In genomic region chr6:50009339-50009738, GRCm38 (mm10) we compare ENCODE assay signal across 11 mouse cellular contexts.
A peak's percentile ranks its signal among the peaks of the same experiment; 100 is the strongest.
DNase-seq lines count a peak whose midpoint lies in the region; ATAC-seq and TF ChIP-seq lines count a peak whose summit lies in the region.
"Had no signal": no experiment of that assay in that cellular context is flagged by ENCODE, and none has a peak within 500 bp of the region (broad histone marks: within the 10 kb centered on the region; RNA-seq: fewer than 3 reads in every experiment).

No protein-coding gene starts in this region.

- no peaks in the 10 kb centered on the region for H3K36me3 ChIP-seq in heart, embryonic 14.5 days (ENCODE audit: control insufficient read depth, insufficient read depth, low read length)
- no peaks in the 10 kb centered on the region for H3K36me3 ChIP-seq in heart, adult 2 months (ENCODE audit: control insufficient read depth, insufficient read depth, low read length)
- no peaks in the 10 kb centered on the region for H3K36me3 ChIP-seq in kidney, postnatal 0 days (ENCODE audit: insufficient read depth, low read length)

- no peaks in the 10 kb centered on the region for H3K79me2 ChIP-seq in heart, adult 2 months (replicated peaks; ENCODE audit: control insufficient read depth, insufficient read depth, low read length)

- no peaks in the 10 kb centered on the region for H3K9me3 ChIP-seq in heart, embryonic 14.5 days (ENCODE audit: control insufficient read depth, low read length)
- no peaks in the 10 kb centered on the region for H3K9me3 ChIP-seq in kidney, postnatal 0 days (replicated peaks; ENCODE audit: low read length)

- H3K4me2 ChIP-seq in heart, embryonic 14.5 days (ENCODE audit: low read length), result no peak overlapping the region
- no peak overlapping the region for H3K4me2 ChIP-seq in kidney, postnatal 0 days (ENCODE audit: low read length)

- no peak for ATAC-seq in heart, embryonic 14.5 days (ENCODE audit: insufficient number of reproducible peaks, insufficient read depth, low FRiP score, low read depth)
- no peak for ATAC-seq in kidney, postnatal 0 days (replicated peaks; ENCODE audit: low FRiP score, low read depth)
- ATAC-seq: midbrain, embryonic 16.5 days had no signal

- intact Hi-C loops in heart, adult 2 months (cut with DNase I), result no loop called here

- H3K4me3 ChIP-seq in heart, embryonic 14.5 days (ENCODE audit: control insufficient read depth in 1 of 2, insufficient read depth in 1 of 2, low read depth in 1 of 2, low read length in 2 of 2), result no peak overlapping the region
- H3K4me3 ChIP-seq in heart, adult 2 months, result no peak overlapping the region
- no peak overlapping the region for H3K4me3 ChIP-seq in bone marrow, adult 2 months (replicated peaks; ENCODE audit: control insufficient read depth, low read depth, low read length)
- H3K4me3 ChIP-seq in kidney, postnatal 0 days (replicated peaks; ENCODE audit: low read depth, low read length), result no peak overlapping the region

- no peak overlapping the region for H3K9ac ChIP-seq in heart, embryonic 14.5 days (ENCODE audit: low read length)
- H3K9ac ChIP-seq in heart, adult 2 months (ENCODE audit: low read depth, low read length), result no peak overlapping the region
- H3K9ac ChIP-seq in kidney, postnatal 0 days (ENCODE audit: low read depth, low read length), result no peak overlapping the region

- TF ChIP-seq CTCF in heart, adult 2 months (IDR thresholded peaks at IDR 0.05), result no peak
- no peak for TF ChIP-seq CTCF in bone marrow, adult 2 months (IDR thresholded peaks at IDR 0.05; ENCODE audit: control insufficient read depth, insufficient read depth, low read length)
- no peak for TF ChIP-seq CTCF in kidney, postnatal 0 days (IDR thresholded peaks at IDR 0.05; ENCODE audit: low read depth)

- no peak for DNase-seq in heart, adult 2 months
- DNase-seq in kidney, postnatal 0 days (ENCODE audit: low spot score), result no peak
- peak; percentile 3 for DNase-seq in skeletal muscle tissue, adult 2 months (ENCODE audit: low read depth, low spot score)
- DNase-seq in adrenal gland, adult 8-10 months, result no peak
- DNase-seq in retina, embryonic 14.5 days (ENCODE audit: low spot score), result no peak
- no peak for DNase-seq in frontal cortex, postnatal 10 days (ENCODE audit: low spot score in 2 of 2)
- DNase-seq: adrenal gland, postnatal 14 days; right cerebral cortex, postnatal 25 days had no signal

- no peaks in the 10 kb centered on the region for H3K27me3 ChIP-seq in heart, embryonic 14.5 days (ENCODE audit: control insufficient read depth, insufficient read depth, low read length)
- no peaks in the 10 kb centered on the region for H3K27me3 ChIP-seq in heart, adult 2 months (ENCODE audit: control insufficient read depth, insufficient read depth, low read length)
- H3K27me3 ChIP-seq in kidney, postnatal 0 days (ENCODE audit: insufficient read depth, low read length), result no peaks in the 10 kb centered on the region

- WGBS in heart, embryonic 14.5 days, result 40% methylated on average over 7 of the region's 7 CpGs
- WGBS in heart, adult 2 months, result 60% methylated on average over 7 of the region's 7 CpGs
- WGBS in bone marrow, adult 2 months, result 6% methylated on average over 7 of the region's 7 CpGs
- 41% methylated on average over 7 of the region's 7 CpGs for WGBS in kidney, postnatal 0 days

- TF ChIP-seq EP300 in heart, adult 2 months (IDR thresholded peaks at IDR 0.05; ENCODE audit: insufficient read depth, low read depth, low read length), result no peak

- peaks cover 10 to 11% of the 10 kb centered on the region in 2 experiments for H3K4me1 ChIP-seq in heart, embryonic 14.5 days (ENCODE audit: control insufficient read depth in 2 of 2, insufficient read depth in 2 of 2, low read length in 2 of 2)
- no peaks in the 10 kb centered on the region for H3K4me1 ChIP-seq in heart, adult 2 months (ENCODE audit: control insufficient read depth, insufficient read depth, low read length)
- no peaks in the 10 kb centered on the region for H3K4me1 ChIP-seq in bone marrow, adult 2 months (ENCODE audit: control insufficient read depth, insufficient read depth, low read length)
- H3K4me1 ChIP-seq in kidney, postnatal 0 days (replicated peaks; ENCODE audit: insufficient read depth, low read length), result 0 out of 2 replicates have a peak, but pooled peaks cover 6% of the 10 kb centered on the region

- H3K27ac ChIP-seq in heart, embryonic 14.5 days (replicated peaks in 1 of 2; ENCODE audit: control insufficient read depth in 1 of 2, insufficient read depth in 1 of 2, low read depth in 2 of 2, low read length in 2 of 2), result peak overlapping the region; percentile 41 to 49; a peak in 3 of 4 replicates
- no peak overlapping the region for H3K27ac ChIP-seq in heart, adult 2 months
- peak overlapping the region; percentile 3; the same call in 1 of the 2 replicates for H3K27ac ChIP-seq in bone marrow, adult 2 months (ENCODE audit: control insufficient read depth, insufficient read depth, low read depth, low read length, poor library complexity)
- peak overlapping the region; percentile 43; the same call in 1 of the 2 replicates for H3K27ac ChIP-seq in kidney, postnatal 0 days

- no peak for TF ChIP-seq POLR2A in heart, adult 2 months (IDR thresholded peaks at IDR 0.05; ENCODE audit: insufficient read depth, low read depth, low read length)
- no peak for TF ChIP-seq POLR2A in bone marrow, adult 2 months (IDR thresholded peaks at IDR 0.05; ENCODE audit: borderline replicate concordance, control insufficient read depth, low read depth, low read length)
